Mouse (Mus musculus) gastrocnemius, postnatal 4 days (tissue): ENCODE measurements around the gene Gpr156. TPM values are rescaled to one million over a fixed set of nuclear protein-coding genes. Genes with fewer than 3 reads are reported as not detected.
"Not testable (repeated sequence)": the region's sequence is repeated elsewhere in the genome, so short reads cannot be mapped to it uniquely, and the experiment has no call there.

Source experiments
- DNase-seq, 2 experiments: peaks; one replicate each; pipeline ENCODE4 v3.0.0; 2021 to 2022; ENCODE audit warnings: low spot score in 2 of 2, mixed read lengths in 2 of 2
- total RNA-seq, 2 experiments: library from RNA; stranded (reverse); gene quantifications; 2 replicates each; pipeline ENCODE4 v1.2.3; 2021

Gene Gpr156
- total RNA-seq, 2 experiments from 2014 or later, result 0.88 to 1.5 TPM

- DNase-seq, result no peak
Observed at GRCm38 (mm10) chr16:37997771-37998170, 81.5 kb downstream of the Gpr156 start.

- no peak for DNase-seq
Observed at GRCm38 (mm10) chr16:37999762-38000161, 83.5 kb downstream of the Gpr156 start.

GRCm38 (mm10) chr16:38000178-38000577 is 83.9 kb downstream of the Gpr156 start:
- DNase-seq, result no peak

- DNase-seq, result no peak
Observed at GRCm38 (mm10) chr16:38001766-38002165, 85.5 kb downstream of the Gpr156 start.

GRCm38 (mm10) chr16:38002485-38002884 is 86.2 kb downstream of the Gpr156 start:
- no peak for DNase-seq

- DNase-seq, result no peak
Observed at GRCm38 (mm10) chr16:38004486-38005020, 88.3 kb downstream of the Gpr156 start.

GRCm38 (mm10) chr16:38005471-38005870 is 89.2 kb downstream of the Gpr156 start:
- DNase-seq, result no peak

- no peak for DNase-seq
Observed at GRCm38 (mm10) chr16:38008371-38008770, 92.1 kb downstream of the Gpr156 start.

- no peak for DNase-seq
Observed at GRCm38 (mm10) chr16:38009041-38009825, 92.9 kb downstream of the Gpr156 start.

- DNase-seq, result no peak
Observed at GRCm38 (mm10) chr16:38011486-38011885, 95.2 kb downstream of the Gpr156 start.

- no peak for DNase-seq
Observed at GRCm38 (mm10) chr16:38012382-38012781, 96.1 kb downstream of the Gpr156 start.

- no peak for DNase-seq
Observed at GRCm38 (mm10) chr16:38012891-38013290, 96.6 kb downstream of the Gpr156 start.

- no peak for DNase-seq
Observed at GRCm38 (mm10) chr16:38014951-38015350, 98.7 kb downstream of the Gpr156 start.

GRCm38 (mm10) chr16:38016928-38017524 is 100.7 kb downstream of the Gpr156 start:
- DNase-seq, result no peak

- DNase-seq, result no peak
Observed at GRCm38 (mm10) chr16:38017958-38018376, 101.7 kb downstream of the Gpr156 start.

GRCm38 (mm10) chr16:38032644-38033043 is 116.3 kb downstream of the Gpr156 start:
- no peak for DNase-seq

GRCm38 (mm10) chr16:38033071-38033470 is 116.8 kb downstream of the Gpr156 start:
- DNase-seq, result no peak

- DNase-seq, result not testable (repeated sequence)
Observed at GRCm38 (mm10) chr16:38038101-38038500, 121.8 kb downstream of the Gpr156 start.

GRCm38 (mm10) chr16:38042160-38042559 is 125.9 kb downstream of the Gpr156 start:
- no peak for DNase-seq

GRCm38 (mm10) chr16:38044551-38044950 is 128.3 kb downstream of the Gpr156 start:
- no peak for DNase-seq

GRCm38 (mm10) chr16:38047781-38048558 is 131.7 kb downstream of the Gpr156 start:
- DNase-seq, result no peak
